Mouse (Mus musculus): Measurements from ENCODE around the gene Itga1.

The Itga1 gene

DNA sequence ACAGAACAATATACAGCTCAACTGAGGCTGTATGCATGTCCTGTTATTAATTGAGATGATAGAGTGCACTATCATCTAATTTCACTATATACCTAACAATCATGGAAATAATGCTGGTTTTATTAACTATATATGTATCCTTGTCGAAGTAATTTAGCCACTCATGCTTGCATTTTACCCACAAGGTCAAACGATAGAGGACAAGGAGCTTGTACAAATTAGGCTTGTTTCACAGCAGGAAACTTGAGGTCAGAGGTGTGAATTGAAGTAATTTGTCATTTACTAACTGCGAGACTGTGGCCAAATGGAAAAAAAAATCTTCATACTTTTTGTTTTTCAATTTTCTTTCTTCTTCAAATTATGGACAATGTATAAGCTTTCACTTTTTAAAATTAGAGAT is 3.5 kb downstream of the Itga1 start:
- DNase-seq (ENCODE audit: low spot score), result no peak

DNA sequence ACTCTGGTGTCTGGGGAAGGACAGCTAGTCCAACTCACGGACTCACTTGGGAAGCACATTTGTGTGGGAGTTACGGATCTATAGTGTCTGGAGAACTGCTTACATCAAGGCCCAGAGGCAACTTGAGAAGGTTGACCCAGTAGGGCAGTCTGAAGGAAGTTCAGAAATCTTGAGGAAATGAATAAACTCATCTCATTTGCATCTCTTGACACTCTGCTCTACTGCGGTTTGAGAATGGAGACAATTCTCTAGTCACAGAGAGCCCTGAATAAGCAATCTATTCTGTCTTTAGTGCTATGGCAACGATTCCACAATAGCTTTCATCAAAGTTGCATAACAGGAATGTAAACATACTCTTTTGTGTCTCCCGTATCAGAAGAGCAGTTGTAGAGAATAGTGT is 4.8 kb downstream of the Itga1 start:
- DNase-seq (ENCODE audit: low spot score), result no peak

DNA sequence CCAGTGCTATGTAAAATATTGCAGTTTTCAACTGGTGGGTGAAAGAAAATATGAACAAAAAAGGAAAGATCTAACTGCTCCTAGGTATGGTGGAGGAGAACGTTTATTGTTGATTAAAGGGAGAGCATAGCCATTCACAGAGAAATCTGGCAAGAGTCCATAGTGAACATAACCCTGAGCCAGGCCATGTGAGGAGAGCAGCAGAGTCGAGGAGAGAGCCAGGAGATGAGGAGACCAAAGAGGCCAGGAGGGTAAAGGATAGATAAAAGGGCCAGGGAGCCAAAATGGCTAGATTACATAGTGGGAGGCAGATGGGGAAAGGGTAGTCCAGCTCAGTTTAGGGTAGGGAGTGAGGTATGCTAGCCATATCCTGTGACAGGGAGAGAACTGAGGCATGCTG is 5.5 kb downstream of the Itga1 start:
- no peak for DNase-seq (ENCODE audit: low spot score)

DNA sequence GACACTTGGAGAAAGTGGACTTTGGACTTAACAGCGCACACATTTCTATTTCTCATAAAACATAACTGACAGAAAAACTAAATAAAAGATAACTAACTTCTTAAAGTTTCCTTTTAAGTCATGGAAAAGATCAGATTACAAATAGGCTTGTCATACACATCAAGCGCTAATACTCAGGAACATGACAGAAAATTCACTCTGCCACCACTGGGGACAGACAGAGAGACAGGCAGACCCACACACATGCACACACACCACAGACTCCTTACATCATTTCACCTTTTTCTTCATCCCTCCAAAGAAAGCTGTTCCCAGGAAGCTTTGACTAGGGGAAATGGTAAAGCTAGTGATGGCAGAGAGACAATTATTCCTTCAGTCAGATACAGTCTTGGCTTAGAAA is 6.4 kb downstream of the Itga1 start:
- DNase-seq (ENCODE audit: low spot score), result no peak

DNA sequence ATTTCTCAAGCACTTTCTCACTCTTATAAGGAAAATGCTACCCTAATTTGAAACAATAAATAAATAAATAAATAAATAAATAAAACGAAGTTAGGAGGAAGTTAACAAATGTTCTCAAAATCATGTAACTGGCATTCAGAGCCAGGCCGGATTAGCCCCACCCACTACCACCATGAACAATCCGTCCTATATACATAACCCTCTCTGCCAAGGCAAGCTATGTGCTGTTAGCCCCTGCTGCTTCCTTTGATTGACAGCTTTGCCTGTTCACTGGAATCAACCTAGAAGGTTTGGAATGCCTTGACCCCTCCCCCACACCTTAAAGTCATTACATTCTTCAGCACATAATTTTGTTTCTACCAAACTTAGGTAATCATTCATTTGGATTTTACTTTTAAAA is 10.3 kb downstream of the Itga1 start:
- DNase-seq (ENCODE audit: low spot score), result no peak

- no peak for DNase-seq (ENCODE audit: low spot score)
Observed at GRCm38 (mm10) chr13:115090977-115091445, 10.8 kb downstream of the Itga1 start.

- peak; percentile 96 for DNase-seq (ENCODE audit: low spot score)
Observed at GRCm38 (mm10) chr13:115090069-115090976, 11.4 kb downstream of the Itga1 start, which contains the start of gene Pelo. Pelo (minus strand) TSS chr13:115090186.

GRCm38 (mm10) chr13:115089395-115090025 is 12.3 kb downstream of the Itga1 start:
- DNase-seq (ENCODE audit: low spot score), result peak; percentile 47

- DNase-seq (ENCODE audit: low spot score), result no peak
Observed at GRCm38 (mm10) chr13:115089020-115089394, 12.8 kb downstream of the Itga1 start.

- no peak for DNase-seq (ENCODE audit: low spot score)
Observed at GRCm38 (mm10) chr13:115085974-115086373, 15.8 kb downstream of the Itga1 start.

GRCm38 (mm10) chr13:115082339-115082738 is 19.4 kb downstream of the Itga1 start:
- no peak for DNase-seq (ENCODE audit: low spot score)

- no peak for DNase-seq (ENCODE audit: low spot score)
Observed at GRCm38 (mm10) chr13:115079996-115080585, 21.7 kb downstream of the Itga1 start.

DNA sequence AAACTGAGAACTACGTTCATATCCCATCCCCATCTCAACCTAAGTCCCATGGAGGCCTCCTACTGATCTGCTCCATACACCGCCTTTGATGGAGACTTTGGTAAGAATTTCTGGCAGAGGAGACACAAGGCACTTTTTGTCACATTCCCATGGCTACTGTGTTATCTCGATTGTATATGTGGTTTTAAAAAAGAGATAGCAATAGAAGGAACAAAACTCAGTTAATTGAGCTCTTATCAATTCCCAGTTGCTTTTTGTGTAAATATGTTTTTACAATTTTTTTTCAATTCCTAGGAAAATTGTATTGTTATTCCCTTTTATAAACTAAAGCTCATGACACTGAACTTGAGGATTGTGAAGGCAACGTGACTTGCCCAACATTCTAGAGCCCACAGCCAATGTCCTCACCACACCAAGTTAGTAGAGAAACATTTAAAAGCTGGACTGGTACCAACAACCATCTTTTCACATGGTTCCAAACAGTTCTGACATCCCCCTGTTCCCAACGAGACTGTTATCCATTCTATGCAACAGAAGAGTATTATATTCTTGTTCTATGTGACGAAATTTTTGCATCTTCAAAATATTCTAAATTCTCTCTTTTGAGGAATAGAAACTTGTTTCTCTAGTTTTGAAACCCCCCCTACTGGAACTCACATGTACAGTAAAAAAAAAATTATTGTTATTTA is 22.6 kb downstream of the Itga1 start:
- no peak for DNase-seq (ENCODE audit: low spot score)

DNA sequence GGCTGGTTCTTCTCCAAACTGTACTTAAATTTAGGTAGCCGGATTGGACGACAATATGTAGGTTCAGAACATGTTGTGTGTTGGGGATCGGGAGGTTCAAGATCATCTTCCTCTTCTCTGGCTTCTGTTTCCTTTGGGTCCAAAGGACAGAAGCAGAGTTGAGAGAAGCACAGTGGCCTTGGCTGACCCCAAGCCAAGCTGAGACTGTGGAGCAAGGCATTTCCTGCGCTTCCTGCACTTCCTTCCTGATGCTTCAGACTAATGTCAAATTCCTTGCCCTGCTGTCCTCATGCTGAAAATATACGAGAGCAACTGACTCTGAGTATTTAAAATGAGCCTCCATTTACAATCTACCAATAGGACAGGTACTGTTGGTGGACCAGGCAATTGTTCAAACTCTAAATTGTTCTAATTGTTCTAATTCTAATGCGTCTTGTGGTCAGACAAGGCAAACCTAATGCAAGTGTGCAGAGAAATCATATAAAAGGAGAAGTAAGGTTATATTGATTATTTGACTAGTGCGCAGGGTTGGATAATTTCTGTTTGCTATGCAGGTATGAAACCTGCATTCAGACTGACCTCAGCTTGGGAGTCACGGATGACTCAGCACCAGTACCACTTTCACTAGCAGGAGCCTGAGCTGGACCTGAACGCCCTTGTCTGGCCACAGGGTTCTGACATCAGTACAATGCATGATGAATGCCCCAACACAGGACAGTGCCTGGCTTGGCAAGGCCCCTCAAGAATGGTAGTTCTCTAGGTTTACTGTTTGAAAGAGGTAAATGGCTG is 24.2 kb downstream of the Itga1 start:
- no peak for DNase-seq (ENCODE audit: low spot score)

DNA sequence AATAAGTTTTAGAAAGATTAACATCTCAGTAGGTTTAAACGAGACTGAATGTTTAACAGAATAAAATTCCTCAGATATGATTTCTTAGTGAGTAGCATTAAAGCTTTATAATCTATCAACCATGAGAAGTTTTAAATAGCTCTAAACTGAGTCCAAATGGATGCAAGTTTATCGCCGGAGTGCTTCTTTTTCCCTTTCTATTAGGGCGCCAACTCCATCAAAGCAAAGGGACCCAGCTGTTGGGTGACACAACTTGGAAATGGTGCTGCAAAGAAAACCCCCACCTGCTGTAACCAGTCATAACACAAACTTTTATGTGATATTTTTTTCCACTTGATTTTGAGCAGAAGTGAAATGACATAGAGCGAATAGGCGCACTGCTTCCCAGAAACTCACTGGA is 29.4 kb downstream of the Itga1 start:
- DNase-seq (ENCODE audit: low spot score), result no peak

DNA sequence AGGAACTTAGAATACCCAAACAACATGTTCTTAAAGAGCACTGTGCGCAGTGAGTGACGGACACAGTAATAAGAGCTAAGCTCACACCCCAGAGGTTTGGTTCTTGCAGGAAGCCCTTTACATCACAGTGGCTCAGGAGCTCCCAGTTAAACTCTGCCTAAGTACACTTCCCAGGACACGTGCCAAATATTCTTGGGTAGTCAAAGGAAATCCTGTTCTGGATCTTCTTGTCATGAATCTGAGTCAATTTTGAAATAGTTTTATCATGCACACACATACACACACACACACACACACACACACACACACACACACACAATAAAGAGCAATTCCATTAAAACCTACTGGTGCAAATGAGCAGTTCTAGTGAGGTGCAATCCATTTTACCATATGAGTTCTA is 30.3 kb downstream of the Itga1 start:
- DNase-seq (ENCODE audit: low spot score), result no peak

- no peak for DNase-seq (ENCODE audit: low spot score)
Observed at GRCm38 (mm10) chr13:115067968-115068330, 33.8 kb downstream of the Itga1 start.

DNA sequence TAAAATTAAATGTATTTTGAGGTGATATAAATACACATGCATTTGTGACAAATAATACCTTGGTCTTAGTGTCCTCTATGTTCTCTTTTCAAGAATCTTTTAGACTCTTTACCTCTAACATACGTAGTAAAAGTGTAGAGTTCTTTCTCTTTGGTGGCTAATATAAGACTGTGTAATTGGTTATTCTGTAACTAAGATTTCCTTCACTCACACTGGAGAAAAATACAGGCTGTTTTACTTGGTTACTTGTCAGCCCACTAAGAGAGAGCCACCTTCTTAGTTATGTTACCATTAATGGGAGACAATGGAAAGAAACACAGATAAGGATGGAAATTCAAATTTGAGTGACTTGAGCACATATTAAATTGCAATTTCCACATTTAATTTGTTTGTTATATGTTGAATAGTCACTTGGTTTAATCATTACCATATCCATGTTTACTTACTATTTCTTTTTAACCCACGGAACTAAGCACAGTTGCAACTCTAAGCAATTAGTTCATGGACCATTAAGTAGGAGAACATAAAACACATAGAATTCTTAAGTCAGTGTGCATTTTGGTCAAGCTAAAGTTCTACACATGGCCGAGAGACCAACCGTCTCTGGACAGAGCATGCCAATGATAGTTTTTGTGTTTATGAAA is 34.3 kb downstream of the Itga1 start:
- no peak for DNase-seq (ENCODE audit: low spot score)

GRCm38 (mm10) chr13:115057555-115057954 is 44.2 kb downstream of the Itga1 start:
- no peak for DNase-seq (ENCODE audit: low spot score)

- DNase-seq (ENCODE audit: low spot score), result no peak
Observed at GRCm38 (mm10) chr13:115054783-115055182, 47.0 kb downstream of the Itga1 start.

DNA sequence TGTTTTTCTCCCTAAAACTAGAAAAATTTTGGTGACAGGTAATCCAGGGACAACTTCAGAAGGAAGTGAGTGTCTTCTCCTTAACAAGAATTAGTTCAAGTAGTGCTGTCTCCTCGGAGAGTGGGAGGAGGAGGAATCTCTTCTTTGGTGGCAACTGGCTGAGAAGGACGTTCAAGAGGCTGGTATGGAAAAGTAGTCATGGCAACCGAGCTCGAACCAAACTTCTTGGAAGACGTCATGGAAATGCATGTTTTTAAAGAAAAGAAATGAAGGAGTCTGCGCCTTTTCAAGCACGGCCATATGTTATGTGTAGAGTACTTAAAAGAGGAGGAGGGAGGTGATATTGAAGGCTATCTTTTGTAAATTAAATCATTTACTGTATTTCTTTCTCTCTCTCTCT is 49.2 kb downstream of the Itga1 start:
- no peak for DNase-seq (ENCODE audit: low spot score)
